Mouse (Mus musculus) central nervous system, embryonic 11.5 days (tissue): ENCODE data around the gene Gm3033. TPM values are rescaled to one million over a fixed set of nuclear protein-coding genes. Genes with fewer than 3 reads are reported as not detected.

Source experiments
- polyA plus RNA-seq: library from polyadenylated mRNA; depleted of rRNA; stranded (reverse); fragments of >200 nt; gene quantifications from 2 replicates; pipeline ENCODE4 v1.2.3, GENCODE M21; 2012; rRNA removed

Gene Gm3033
- polyA plus RNA-seq: not detected in 2 replicates

GRCm38 (mm10) chr14:3845945-3846344 is at the start of gene Gm3033:
Gene Gm3033, plus strand, starts transcription at chr14:3846245.

GRCm38 (mm10) chr14:3809774-3810173 is 36.3 kb upstream of the Gm3033 start, which contains the start of gene Gm3002:
Gene Gm3002, plus strand, starts transcription at chr14:3810074.

GRCm38 (mm10) chr14:3883872-3884271 is 37.8 kb downstream of the Gm3033 start, which contains the start of gene Gm2916:
Gene Gm2916, plus strand, starts transcription at chr14:3884172.

Other genes starting within 250 kb of the Gm3033 start
- not detected in 2 replicates for gene Gm3012, start 211.7 kb upstream of the Gm3033 start, polyA plus RNA-seq
- gene Gm3020, start 194.2 kb upstream of the Gm3033 start, polyA plus RNA-seq: 1.1 and 2.1 TPM in 2 replicates
- not detected in 2 replicates for gene Gm3043, start 157.5 kb upstream of the Gm3033 start, polyA plus RNA-seq
- gene Gm3002, start 36.2 kb upstream of the Gm3033 start, polyA plus RNA-seq: 1.2 and 2.3 TPM in 2 replicates
- gene Gm2916, start 37.9 kb downstream of the Gm3033 start, polyA plus RNA-seq: 0.06 and 0.14 TPM in 2 replicates
- gene Gm3029, start 85.5 kb downstream of the Gm3033 start, polyA plus RNA-seq: 0.17 TPM in 1 of 2 replicates, not detected in the other
- gene Gm3095, start 117.3 kb downstream of the Gm3033 start, polyA plus RNA-seq: 0.13 and 0.32 TPM in 2 replicates
- not detected in 2 replicates for gene Gm3099, start 152.1 kb downstream of the Gm3033 start, polyA plus RNA-seq
- 0.52 and 1.0 TPM in 2 replicates for gene Gm5796, start 177.7 kb downstream of the Gm3033 start, polyA plus RNA-seq
- gene Gm3115, start 237.9 kb downstream of the Gm3033 start, polyA plus RNA-seq: not detected in 2 replicates